Mouse (Mus musculus) bone marrow, adult 2 months (tissue): ENCODE data around the gene Zfp423.

Experiments
- CTCF ChIP-seq: fragments of 200-500 bp; IDR thresholded peaks from 2 replicates; pipeline ENCODE4 v1.5.1; 2011; ENCODE audit warnings: low read length, control low read depth; ENCODE audit not compliant: control insufficient read depth, insufficient read depth
- POLR2A ChIP-seq: fragments of 200-500 bp; IDR thresholded peaks from 2 replicates; pipeline ENCODE4 v1.6.1; 2011; ENCODE audit warnings: low read depth, mild to moderate bottlenecking, control low read depth, low read length, borderline replicate concordance; ENCODE audit not compliant: control insufficient read depth

DNA sequence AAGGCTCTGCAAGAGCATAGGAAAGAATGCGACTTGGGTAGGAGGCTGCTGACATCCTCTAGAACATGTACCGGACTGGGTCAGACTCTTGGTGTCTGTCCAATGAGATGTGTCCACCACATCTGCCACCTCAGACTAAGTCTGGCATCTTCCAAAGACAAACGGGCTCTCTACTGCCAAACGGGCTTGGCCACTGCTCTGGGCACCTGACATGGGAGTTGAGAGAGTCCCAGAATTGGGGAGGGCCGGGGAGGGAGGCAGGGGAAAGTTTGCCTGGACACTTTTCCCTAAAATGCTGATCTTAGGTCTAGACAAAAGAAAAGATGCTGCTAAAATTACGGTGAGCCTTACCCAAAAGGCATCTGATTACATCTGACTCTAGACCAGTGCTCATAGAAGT lies 36.5 kb downstream of the Zfp423 start:
- TF ChIP-seq CTCF (no peak), POLR2A (no peak)
